ENCODE assay signal across 8 mouse cellular contexts in genomic region chr6:124829799-124830700, GRCm38 (mm10). TPM values are rescaled to one million over a fixed set of nuclear protein-coding genes. Genes with fewer than 3 reads are reported as not detected.
DNase-seq lines count a peak whose midpoint lies in the region; ATAC-seq lines count a peak whose summit lies in the region.

No protein-coding gene starts in this region.

- WGBS in forebrain, embryonic 10.5 days = under 1% methylated on average over 38 of the region's 38 CpGs
- under 1% methylated on average over 38 of the region's 38 CpGs for WGBS in heart, embryonic 16.5 days
- WGBS in liver, embryonic 15.5 days (ENCODE audit: insufficient replicate concordance) = under 1% methylated on average over 38 of the region's 38 CpGs
- WGBS in neural tube, embryonic 12.5 days = under 1% methylated on average over 38 of the region's 38 CpGs

- DNase-seq in CD8-positive naive resting alpha-beta T cell, adult 2 months (ENCODE audit: low read depth in 2 of 2, low spot score in 2 of 2) = peak; percentile 85 to 89
- DNase-seq in c-Kit-positive CD71-negative TER-119-negative erythroid progenitor cells, embryonic 14.5 days (ENCODE audit: low read depth) = peak; percentile 91
- DNase-seq in forebrain, embryonic 10.5 days (ENCODE audit: extremely low spot score, low spot score) = peak; percentile 95
- peak; percentile 94 to 98 for DNase-seq in kidney, postnatal 36 days
- DNase-seq in telencephalon, adult 2 months (ENCODE audit: low read depth, low spot score) = peak; percentile 97

- H3K4me3 ChIP-seq in forebrain, embryonic 10.5 days = peak overlapping the region; percentile 74
- H3K4me3 ChIP-seq in heart, embryonic 16.5 days (ENCODE audit: low read length) = peak overlapping the region; percentile 80
- H3K4me3 ChIP-seq in liver, embryonic 15.5 days (replicated peaks) = peak overlapping the region; percentile 83
- H3K4me3 ChIP-seq in neural tube, embryonic 12.5 days = peak overlapping the region; percentile 61

- H3K4me1 ChIP-seq in forebrain, embryonic 10.5 days = peaks cover 61% of the 10 kb centered on the region
- peaks cover 20% of the 10 kb centered on the region for H3K4me1 ChIP-seq in heart, embryonic 16.5 days (ENCODE audit: control insufficient read depth, insufficient read depth, low read length)
- peaks cover 49% of the 10 kb centered on the region for H3K4me1 ChIP-seq in liver, embryonic 15.5 days (replicated peaks)
- H3K4me1 ChIP-seq in neural tube, embryonic 12.5 days = peaks cover 18% of the 10 kb centered on the region

- peak; percentile 84 for ATAC-seq in heart, embryonic 16.5 days (replicated peaks; ENCODE audit: extremely low read depth, insufficient read depth, low FRiP score)
- ATAC-seq in liver, embryonic 15.5 days (ENCODE audit: insufficient read depth) = peak; percentile 77
- ATAC-seq in neural tube, embryonic 12.5 days (ENCODE audit: low FRiP score, low read depth) = peak; percentile 91

- H3K36me3 ChIP-seq in forebrain, embryonic 10.5 days (replicated peaks) = peaks cover 65% of the 10 kb centered on the region
- peaks cover 24% of the 10 kb centered on the region; the same call in 1 of the 2 replicates for H3K36me3 ChIP-seq in heart, embryonic 16.5 days (ENCODE audit: control insufficient read depth, insufficient read depth)
- H3K36me3 ChIP-seq in liver, embryonic 15.5 days (replicated peaks) = peaks cover 57% of the 10 kb centered on the region
- H3K36me3 ChIP-seq in neural tube, embryonic 12.5 days = peaks cover 39% of the 10 kb centered on the region

- H3K4me2 ChIP-seq in heart, embryonic 16.5 days (ENCODE audit: low read depth, low read length) = peak overlapping the region; percentile 92
- H3K4me2 ChIP-seq in liver, embryonic 15.5 days = peak overlapping the region; percentile 68
- H3K4me2 ChIP-seq in neural tube, embryonic 12.5 days (replicated peaks) = peak overlapping the region; percentile 85

- no peaks in the 10 kb centered on the region for H3K9me3 ChIP-seq in forebrain, embryonic 10.5 days
- H3K9me3 ChIP-seq in heart, embryonic 16.5 days (replicated peaks; ENCODE audit: control insufficient read depth, low read length) = no peaks in the 10 kb centered on the region
- no peaks in the 10 kb centered on the region for H3K9me3 ChIP-seq in liver, embryonic 15.5 days (replicated peaks)
- no peaks in the 10 kb centered on the region for H3K9me3 ChIP-seq in neural tube, embryonic 12.5 days

- H3K9ac ChIP-seq in heart, embryonic 16.5 days (ENCODE audit: low read length) = peak overlapping the region; percentile 83
- H3K9ac ChIP-seq in liver, embryonic 15.5 days = peak overlapping the region; percentile 95
- H3K9ac ChIP-seq in neural tube, embryonic 12.5 days = peak overlapping the region; percentile 69

- peak overlapping the region; percentile 93 for H3K27ac ChIP-seq in forebrain, embryonic 10.5 days
- H3K27ac ChIP-seq in heart, embryonic 16.5 days (ENCODE audit: low read length) = peak overlapping the region; percentile 98
- peak overlapping the region; percentile 94 for H3K27ac ChIP-seq in liver, embryonic 15.5 days (replicated peaks)
- peak overlapping the region; percentile 47; the same call in 1 of the 2 replicates for H3K27ac ChIP-seq in neural tube, embryonic 12.5 days

- H3K27me3 ChIP-seq in forebrain, embryonic 10.5 days (ENCODE audit: poor library complexity, severe bottlenecking) = no peaks in the 10 kb centered on the region
- no peaks in the 10 kb centered on the region for H3K27me3 ChIP-seq in heart, embryonic 16.5 days (ENCODE audit: control insufficient read depth, insufficient read depth, low read length)
- no peaks in the 10 kb centered on the region for H3K27me3 ChIP-seq in liver, embryonic 15.5 days
- no peaks in the 10 kb centered on the region for H3K27me3 ChIP-seq in neural tube, embryonic 12.5 days (replicated peaks)

RNA-seq across cellular contexts. Expression of gene Cdca3, which starts 0.7 kb away (rescaled TPM):
- polyA plus RNA-seq in forebrain, embryonic 10.5 days (2016; fragmentation: Nextera tagmentation; extraction: Ambion mirVana) = 271 and 298 TPM in 2 replicates
- 126 and 136 TPM in 2 replicates for polyA plus RNA-seq in heart, embryonic 16.5 days (2015; fragmentation: Nextera tagmentation; extraction: Ambion mirVana)
- 192 and 194 TPM in 2 replicates for polyA plus RNA-seq in liver, embryonic 15.5 days (2015; fragmentation: Nextera tagmentation; extraction: Ambion mirVana)
- polyA plus RNA-seq in neural tube, embryonic 12.5 days (2016; fragmentation: Nextera tagmentation; extraction: Ambion mirVana) = 115 and 124 TPM in 2 replicates

RNA-seq across cellular contexts. Expression of gene Usp5, which starts 0.8 kb away (rescaled TPM):
- polyA plus RNA-seq in forebrain, embryonic 10.5 days (2016; fragmentation: Nextera tagmentation; extraction: Ambion mirVana) = 214 and 215 TPM in 2 replicates
- 104 and 112 TPM in 2 replicates for polyA plus RNA-seq in heart, embryonic 16.5 days (2015; fragmentation: Nextera tagmentation; extraction: Ambion mirVana)
- polyA plus RNA-seq in liver, embryonic 15.5 days (2015; fragmentation: Nextera tagmentation; extraction: Ambion mirVana) = 54.9 and 55.4 TPM in 2 replicates
- 203 TPM in 2 replicates for polyA plus RNA-seq in neural tube, embryonic 12.5 days (2016; fragmentation: Nextera tagmentation; extraction: Ambion mirVana)

RNA-seq across cellular contexts. Expression of gene Gnb3, which starts 10.0 kb away (rescaled TPM):
- 0.32 and 0.42 TPM in 2 replicates for polyA plus RNA-seq in forebrain, embryonic 10.5 days (2016; fragmentation: Nextera tagmentation; extraction: Ambion mirVana)
- 3.8 and 4.2 TPM in 2 replicates for polyA plus RNA-seq in heart, embryonic 16.5 days (2015; fragmentation: Nextera tagmentation; extraction: Ambion mirVana)
- 0.29 and 0.68 TPM in 2 replicates for polyA plus RNA-seq in liver, embryonic 15.5 days (2015; fragmentation: Nextera tagmentation; extraction: Ambion mirVana)
- 0.50 and 0.52 TPM in 2 replicates for polyA plus RNA-seq in neural tube, embryonic 12.5 days (2016; fragmentation: Nextera tagmentation; extraction: Ambion mirVana)

RNA-seq across cellular contexts. Expression of gene Tpi1, which starts 16.0 kb away (rescaled TPM):
- 1,048 and 1,068 TPM in 2 replicates for polyA plus RNA-seq in forebrain, embryonic 10.5 days (2016; fragmentation: Nextera tagmentation; extraction: Ambion mirVana)
- polyA plus RNA-seq in heart, embryonic 16.5 days (2015; fragmentation: Nextera tagmentation; extraction: Ambion mirVana) = 1,525 and 1,576 TPM in 2 replicates
- polyA plus RNA-seq in liver, embryonic 15.5 days (2015; fragmentation: Nextera tagmentation; extraction: Ambion mirVana) = 405 and 414 TPM in 2 replicates
- polyA plus RNA-seq in neural tube, embryonic 12.5 days (2016; fragmentation: Nextera tagmentation; extraction: Ambion mirVana) = 461 and 485 TPM in 2 replicates

RNA-seq across cellular contexts. Expression of gene Spsb2, which starts 21.6 kb away (rescaled TPM):
- polyA plus RNA-seq in forebrain, embryonic 10.5 days (2016; fragmentation: Nextera tagmentation; extraction: Ambion mirVana) = 7.4 and 8.9 TPM in 2 replicates
- 7.4 and 9.2 TPM in 2 replicates for polyA plus RNA-seq in heart, embryonic 16.5 days (2015; fragmentation: Nextera tagmentation; extraction: Ambion mirVana)
- polyA plus RNA-seq in liver, embryonic 15.5 days (2015; fragmentation: Nextera tagmentation; extraction: Ambion mirVana) = 9.2 and 9.5 TPM in 2 replicates
- 8.2 and 8.5 TPM in 2 replicates for polyA plus RNA-seq in neural tube, embryonic 12.5 days (2016; fragmentation: Nextera tagmentation; extraction: Ambion mirVana)

Comparison
In these comparisons a context has a peak if more than half of its experiments do, and no peak if none do; other contexts are left out.
1. Peak in every context shown above with its lines: DNase-seq, ATAC-seq, H3K4me3 ChIP-seq and H3K27ac ChIP-seq.
2. H3K27ac ChIP-seq: peak in every context shown above with its lines; median percentile 98 in heart, embryonic 16.5 days; 94 in liver, embryonic 15.5 days; 93 in forebrain, embryonic 10.5 days; 47 in neural tube, embryonic 12.5 days.